Mouse (Mus musculus): ENCODE measurements at regions not wholly inside any gene's neighbourhood (a gene's known extent, or its start where the extent isn't known, plus 50 kb on each side); places are given as distances from the start of the nearest gene placed in this dataset.

- TF ChIP-seq CTCF (IDR thresholded peaks at IDR 0.05; ENCODE audit: low read depth) (no peak), EP300 (IDR thresholded peaks at IDR 0.05; ENCODE audit: low read depth) (no peak)
Measured at GRCm38 (mm10) chr12:79945899-79946298, 166.9 kb downstream of the Zfp36l1 start.
